Mouse (Mus musculus): ENCODE measurements around the gene Slc9a3r2.

Gene Slc9a3r2

DNA sequence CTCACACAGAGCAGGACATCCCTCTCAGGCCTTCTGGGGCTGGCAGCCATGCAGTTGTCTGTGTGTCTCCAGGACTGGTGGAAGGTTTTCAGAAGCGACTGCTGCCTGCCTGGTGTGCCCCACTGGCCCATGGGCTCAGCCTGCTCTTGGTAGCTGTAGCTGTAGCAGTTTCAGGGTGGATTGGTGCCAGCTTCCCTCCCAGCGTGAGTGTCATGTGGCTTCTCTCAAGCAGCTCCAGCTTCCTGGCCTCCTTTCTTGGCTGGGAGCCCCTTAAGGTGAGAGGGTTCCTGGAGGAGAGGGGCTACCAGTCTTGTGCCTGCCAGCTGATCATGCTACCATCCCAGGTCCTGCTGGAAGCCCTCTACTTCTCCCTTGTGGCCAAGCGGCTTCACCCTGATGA is 59.2 kb downstream of the Slc9a3r2 start:
- peak; percentile 82 for DNase-seq

Measured in cerebellum, adult 9-11 months (tissue).